Mouse (Mus musculus): ENCODE results near the gene Ubtd1. TPM values are rescaled to one million over a fixed set of nuclear protein-coding genes. Genes with fewer than 3 reads are reported as not detected.
"Not testable (repeated sequence)": the region's sequence is repeated elsewhere in the genome, so short reads cannot be mapped to it uniquely, and the experiment has no call there.

Gene Ubtd1
- polyA plus RNA-seq, 1 experiment from 2014 or later = 13.0 TPM

DNA sequence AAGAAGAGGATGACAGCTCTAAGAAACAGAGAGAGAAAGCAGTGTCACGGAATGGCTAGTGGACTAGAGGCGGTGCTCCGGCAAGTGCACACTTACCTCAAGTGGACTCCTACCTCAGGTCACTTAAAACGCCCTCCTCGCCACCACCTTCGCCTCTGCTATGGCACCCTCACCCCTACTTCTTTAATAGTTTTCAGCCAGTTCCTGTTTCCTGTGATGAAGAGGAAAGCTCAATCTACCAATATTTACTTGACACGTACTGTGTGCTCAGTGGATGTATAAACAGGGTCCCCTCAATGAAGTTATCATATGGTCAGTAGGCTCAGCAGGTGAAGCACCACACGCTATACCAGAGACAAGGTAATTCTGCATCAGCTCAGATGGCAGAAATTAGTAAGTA lies 97.0 kb downstream of the Ubtd1 start:
- H3K9me3 ChIP-seq = no peaks in the 10 kb centered on the region
- no peak overlapping the region for H3K4me2 ChIP-seq
- no peaks in the 10 kb centered on the region for H3K4me1 ChIP-seq (replicated peaks)
- WGBS = 96% methylated on average over 8 of the region's 8 CpGs
- H3K27ac ChIP-seq (replicated peaks) = no peak overlapping the region
- no peak overlapping the region for H3K4me3 ChIP-seq
- H3K36me3 ChIP-seq = peaks cover 34% of the 10 kb centered on the region
- H3K9ac ChIP-seq = no peak overlapping the region
- no peak for ATAC-seq (ENCODE audit: low FRiP score, low read depth)
- no peaks in the 10 kb centered on the region for H3K27me3 ChIP-seq

- Histone ChIP-seq H3K4me2 (no peak overlapping the region), H3K9me3 (no peaks in the 10 kb centered on the region), H3K9ac (no peak overlapping the region), H3K27ac (replicated peaks) (no peak overlapping the region), H3K4me1 (replicated peaks) (no peaks in the 10 kb centered on the region; the same call in 1 of the 2 replicates), H3K27me3 (no peaks in the 10 kb centered on the region), H3K36me3 (peaks cover 34% of the 10 kb centered on the region), H3K4me3 (no peak overlapping the region)
- 97% methylated on average over 12 of the region's 12 CpGs for WGBS
- no peak for ATAC-seq (ENCODE audit: low FRiP score, low read depth)
These were observed 97.4 kb downstream of the Ubtd1 start for GRCm38 (mm10) chr19:42079006-42079405.

DNA sequence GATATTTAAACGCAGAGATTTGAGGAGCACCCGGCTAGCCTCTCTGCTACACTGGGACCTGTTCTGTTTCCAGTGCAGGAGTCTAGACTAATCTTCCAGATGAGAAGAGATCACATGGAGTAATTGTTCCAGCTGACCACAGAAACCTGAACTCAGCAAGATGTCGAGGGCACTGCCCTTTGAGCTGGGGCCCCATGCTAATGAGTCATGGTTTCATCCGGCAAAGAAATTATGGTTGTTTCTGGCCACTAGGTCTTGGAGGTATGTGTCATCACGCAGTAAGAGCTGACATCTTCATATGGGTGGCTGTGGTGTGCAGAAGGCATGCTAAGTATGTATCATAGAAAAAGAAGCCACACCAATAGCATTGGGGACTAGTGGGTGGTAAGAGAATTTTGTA lies 98.4 kb downstream of the Ubtd1 start:
- WGBS = 89% methylated on average over 5 of the region's 5 CpGs
- no peak for ATAC-seq (ENCODE audit: low FRiP score, low read depth)
- Histone ChIP-seq H3K4me2 (no peak overlapping the region), H3K36me3 (peaks cover 27% of the 10 kb centered on the region), H3K9ac (no peak overlapping the region), H3K4me3 (no peak overlapping the region), H3K4me1 (replicated peaks) (peaks cover 5% of the 10 kb centered on the region; the same call in 1 of the 2 replicates), H3K27ac (replicated peaks) (no peak overlapping the region), H3K9me3 (no peaks in the 10 kb centered on the region), H3K27me3 (no peaks in the 10 kb centered on the region)

- Histone ChIP-seq H3K4me1 (replicated peaks) (peaks cover 7% of the 10 kb centered on the region; the same call in 1 of the 2 replicates), H3K36me3 (peaks cover 27% of the 10 kb centered on the region), H3K27me3 (no peaks in the 10 kb centered on the region), H3K4me2 (no peak overlapping the region), H3K27ac (replicated peaks) (no peak overlapping the region), H3K9me3 (no peaks in the 10 kb centered on the region), H3K9ac (no peak overlapping the region), H3K4me3 (no peak overlapping the region)
- WGBS = 76% methylated on average over 11 of the region's 11 CpGs
- ATAC-seq (ENCODE audit: low FRiP score, low read depth) = no peak
These were observed 98.9 kb downstream of the Ubtd1 start for GRCm38 (mm10) chr19:42080469-42080868.

GRCm38 (mm10) chr19:42081613-42082012 lies 100.0 kb downstream of the Ubtd1 start:
- Histone ChIP-seq H3K36me3 (peaks cover 17% of the 10 kb centered on the region), H3K4me1 (replicated peaks) (peaks cover 13% of the 10 kb centered on the region)
- ATAC-seq (ENCODE audit: low FRiP score, low read depth); H3K27ac ChIP-seq (replicated peaks); H3K9ac ChIP-seq; H3K4me3 ChIP-seq; H3K4me2 ChIP-seq; H3K27me3 ChIP-seq; H3K9me3 ChIP-seq: not testable (repeated sequence)
- WGBS = 98% methylated on average over 5 of the region's 5 CpGs

Other genes with a start within 250 kb of the Ubtd1 start
- 23.5 and 25.7 TPM in 2 replicates for gene Slit1, start 238.1 kb upstream of the Ubtd1 start, polyA plus RNA-seq (2015; fragmentation: Nextera tagmentation; extraction: Ambion mirVana)
- 5.8 and 6.6 TPM in 2 replicates for gene Arhgap19, start 179.7 kb upstream of the Ubtd1 start, polyA plus RNA-seq (2015; fragmentation: Nextera tagmentation; extraction: Ambion mirVana)
- 19.1 and 21.1 TPM in 2 replicates for gene Frat1, start 151.8 kb upstream of the Ubtd1 start, polyA plus RNA-seq (2015; fragmentation: Nextera tagmentation; extraction: Ambion mirVana)
- gene Frat2, start 133.6 kb upstream of the Ubtd1 start, polyA plus RNA-seq (2015; fragmentation: Nextera tagmentation; extraction: Ambion mirVana) = 6.7 and 8.1 TPM in 2 replicates
- 17.6 and 19.4 TPM in 2 replicates for gene Rrp12, start 85.6 kb upstream of the Ubtd1 start, polyA plus RNA-seq (2015; fragmentation: Nextera tagmentation; extraction: Ambion mirVana)
- 530 and 573 TPM in 2 replicates for gene Pgam1, start 69.8 kb upstream of the Ubtd1 start, polyA plus RNA-seq (2015; fragmentation: Nextera tagmentation; extraction: Ambion mirVana)
- 52.3 and 59.8 TPM in 2 replicates for gene Exosc1, start 48.3 kb upstream of the Ubtd1 start, polyA plus RNA-seq (2015; fragmentation: Nextera tagmentation; extraction: Ambion mirVana)
- 85.9 and 86.6 TPM in 2 replicates for gene Zdhhc16, start 48.3 kb upstream of the Ubtd1 start, polyA plus RNA-seq (2015; fragmentation: Nextera tagmentation; extraction: Ambion mirVana)
- gene Mms19, start 606 bp upstream of the Ubtd1 start, polyA plus RNA-seq (2015; fragmentation: Nextera tagmentation; extraction: Ambion mirVana) = 31.3 and 33.4 TPM in 2 replicates
- 1.0 and 1.3 TPM in 2 replicates for gene Ankrd2, start 54.2 kb downstream of the Ubtd1 start, polyA plus RNA-seq (2015; fragmentation: Nextera tagmentation; extraction: Ambion mirVana)
- gene Hoga1, start 63.8 kb downstream of the Ubtd1 start, polyA plus RNA-seq (2015; fragmentation: Nextera tagmentation; extraction: Ambion mirVana) = 1.6 and 1.8 TPM in 2 replicates
- gene 4933411K16Rik, start 70.5 kb downstream of the Ubtd1 start, polyA plus RNA-seq (2015; fragmentation: Nextera tagmentation; extraction: Ambion mirVana) = 0.12 and 0.14 TPM in 2 replicates
- 130 and 140 TPM in 2 replicates for gene Morn4, start 104.6 kb downstream of the Ubtd1 start, polyA plus RNA-seq (2015; fragmentation: Nextera tagmentation; extraction: Ambion mirVana)
- 29.5 and 33.5 TPM in 2 replicates for gene Pi4k2a, start 108.7 kb downstream of the Ubtd1 start, polyA plus RNA-seq (2015; fragmentation: Nextera tagmentation; extraction: Ambion mirVana)
- 7.8 and 9.6 TPM in 2 replicates for gene Avpi1, start 147.3 kb downstream of the Ubtd1 start, polyA plus RNA-seq (2015; fragmentation: Nextera tagmentation; extraction: Ambion mirVana)
- 4.3 and 4.6 TPM in 2 replicates for gene Marveld1, start 165.6 kb downstream of the Ubtd1 start, polyA plus RNA-seq (2015; fragmentation: Nextera tagmentation; extraction: Ambion mirVana)
- gene Zfyve27, start 182.2 kb downstream of the Ubtd1 start, polyA plus RNA-seq (2015; fragmentation: Nextera tagmentation; extraction: Ambion mirVana) = 60.0 and 65.0 TPM in 2 replicates
- 3.2 and 4.0 TPM in 2 replicates for gene Sfrp5, start 220.5 kb downstream of the Ubtd1 start, polyA plus RNA-seq (2015; fragmentation: Nextera tagmentation; extraction: Ambion mirVana)